Mouse (Mus musculus) embryonic facial prominence, embryonic 10.5 days (tissue): ENCODE data around the gene Atoh1. TPM values are rescaled to one million over a fixed set of nuclear protein-coding genes. Genes with fewer than 3 reads are reported as not detected.

Experiments
- DNase-seq: peaks from one replicate; pipeline ENCODE4 v3.0.0-alpha.2; 2017; ENCODE audit warnings: low spot score
- H3K27ac ChIP-seq: fragments of 300-500 bp; sonication (generic); replicated peaks from 2 replicates; pipeline ENCODE4 v1.5.1; 2016; ENCODE audit warnings: mild to moderate bottlenecking
- H3K27me3 ChIP-seq: fragments of 300-500 bp; sonication (generic); replicated peaks from 2 replicates; pipeline ENCODE4 v1.6.1; 2016; ENCODE audit warnings: low read depth, mild to moderate bottlenecking; ENCODE audit not compliant: poor library complexity, severe bottlenecking
- H3K36me3 ChIP-seq: fragments of 300-500 bp; sonication (generic); replicated peaks from 2 replicates; pipeline ENCODE4 v1.6.1; 2016; ENCODE audit warnings: mild to moderate bottlenecking, moderate library complexity
- H3K4me1 ChIP-seq: fragments of 300-500 bp; sonication (generic); 2 replicates; pipeline ENCODE4 v1.6.1; 2016
- H3K4me3 ChIP-seq: fragments of 300-500 bp; sonication (generic); 2 replicates; pipeline ENCODE4 v1.5.1; 2016; ENCODE audit warnings: mild to moderate bottlenecking, moderate library complexity
- H3K9me3 ChIP-seq: fragments of 300-500 bp; sonication (generic); 2 replicates; pipeline ENCODE4 v1.6.1; 2016; ENCODE audit warnings: mild to moderate bottlenecking
- WGBS: fragments of 180-500 bp; shearing (Covaris S2); methylation state at CpG from one replicate; pipeline ENCODE4 v1.1.7; 2016; 5-methylcytosine and 5-hydroxymethylcytosine counted together
- polyA plus RNA-seq: library from polyadenylated mRNA; unstranded; fragments of >200 nt; fragmentation: Nextera tagmentation; extraction: Ambion mirVana; gene quantifications from 2 replicates; pipeline ENCODE4 v1.2.1, GENCODE M21; 2016

The Atoh1 gene
- polyA plus RNA-seq, 1 experiment from 2014 or later = 1.1 TPM

GRCm38 (mm10) chr6:64731621-64732320 lies 2.8 kb downstream of the Atoh1 start:
- 2% methylated on average over 8 of the region's 8 CpGs for WGBS
- peaks cover 37% of the 10 kb centered on the region for H3K4me1 ChIP-seq
- no peak for DNase-seq
- H3K36me3 ChIP-seq = no peaks in the 10 kb centered on the region
- H3K27me3 ChIP-seq = peaks cover 100% of the 10 kb centered on the region
- no peak overlapping the region for H3K4me3 ChIP-seq
- H3K27ac ChIP-seq = no peak overlapping the region
- no peaks in the 10 kb centered on the region for H3K9me3 ChIP-seq

- under 1% methylated on average over 4 of the region's 4 CpGs for WGBS
- H3K4me3 ChIP-seq = no peak overlapping the region
- no peak for DNase-seq
Measured at GRCm38 (mm10) chr6:64733311-64733710, 4.4 kb downstream of the Atoh1 start.

GRCm38 (mm10) chr6:64734441-64735320 lies 5.8 kb downstream of the Atoh1 start:
- peaks cover 15% of the 10 kb centered on the region for H3K4me1 ChIP-seq
- DNase-seq = peak; percentile 64
- H3K27me3 ChIP-seq = peaks cover 91% of the 10 kb centered on the region
- WGBS = under 1% methylated on average over 54 of the region's 54 CpGs
- no peaks in the 10 kb centered on the region for H3K9me3 ChIP-seq
- no peaks in the 10 kb centered on the region for H3K36me3 ChIP-seq
- H3K27ac ChIP-seq = no peak overlapping the region
- peak overlapping the region; percentile 63 for H3K4me3 ChIP-seq

More at GRCm38 (mm10) chr6:64733311-64733710, 4.4 kb downstream of the Atoh1 start:
- no peaks in the 10 kb centered on the region for H3K36me3 ChIP-seq
- H3K27ac ChIP-seq = no peak overlapping the region
- peaks cover 94% of the 10 kb centered on the region for H3K27me3 ChIP-seq
- H3K4me1 ChIP-seq = peaks cover 27% of the 10 kb centered on the region
- no peaks in the 10 kb centered on the region for H3K9me3 ChIP-seq

- 72% methylated on average over 4 of the region's 4 CpGs for WGBS
- Histone ChIP-seq H3K4me1 (peaks cover 9% of the 10 kb centered on the region), H3K27ac (no peak overlapping the region), H3K9me3 (no peaks in the 10 kb centered on the region), H3K27me3 (peaks cover 75% of the 10 kb centered on the region), H3K4me3 (no peak overlapping the region), H3K36me3 (no peaks in the 10 kb centered on the region)
- no peak for DNase-seq
Measured at GRCm38 (mm10) chr6:64736317-64736716, 7.4 kb downstream of the Atoh1 start.

- H3K4me1 ChIP-seq = no peaks in the 10 kb centered on the region
- no peak for DNase-seq
- no peaks in the 10 kb centered on the region for H3K36me3 ChIP-seq
- 92% methylated on average over 2 of the region's 2 CpGs for WGBS
- H3K9me3 ChIP-seq = no peaks in the 10 kb centered on the region
- no peak overlapping the region for H3K27ac ChIP-seq
- H3K27me3 ChIP-seq = peaks cover 11% of the 10 kb centered on the region
- no peak overlapping the region for H3K4me3 ChIP-seq
Measured at GRCm38 (mm10) chr6:64742915-64743489, 14.1 kb downstream of the Atoh1 start.

- WGBS = 82% methylated on average over 2 of the region's 2 CpGs
- Histone ChIP-seq H3K27ac (no peak overlapping the region), H3K9me3 (no peaks in the 10 kb centered on the region), H3K36me3 (no peaks in the 10 kb centered on the region), H3K4me1 (no peaks in the 10 kb centered on the region), H3K27me3 (no peaks in the 10 kb centered on the region), H3K4me3 (no peak overlapping the region)
- DNase-seq = no peak
Measured at GRCm38 (mm10) chr6:64754515-64754914, 25.6 kb downstream of the Atoh1 start.

- H3K27me3 ChIP-seq = no peaks in the 10 kb centered on the region
- no peak overlapping the region for H3K27ac ChIP-seq
- no peak for DNase-seq
- no peaks in the 10 kb centered on the region for H3K9me3 ChIP-seq
- no peak overlapping the region for H3K4me3 ChIP-seq
- 68% methylated on average over 8 of the region's 8 CpGs for WGBS
- H3K4me1 ChIP-seq = no peaks in the 10 kb centered on the region
- H3K36me3 ChIP-seq = no peaks in the 10 kb centered on the region
Measured at GRCm38 (mm10) chr6:64763901-64764300, 35.0 kb downstream of the Atoh1 start.

- H3K9me3 ChIP-seq = no peaks in the 10 kb centered on the region
- H3K27ac ChIP-seq = no peak overlapping the region
- no peaks in the 10 kb centered on the region for H3K27me3 ChIP-seq
- no peaks in the 10 kb centered on the region for H3K4me1 ChIP-seq
- no peak overlapping the region for H3K4me3 ChIP-seq
- peak; percentile 10 for DNase-seq
- WGBS = 10% methylated on average over 7 of the region's 7 CpGs
- no peaks in the 10 kb centered on the region for H3K36me3 ChIP-seq
Measured at GRCm38 (mm10) chr6:64773430-64773829, 44.5 kb downstream of the Atoh1 start.
